Mouse (Mus musculus) spleen, postnatal 4 days (tissue): ENCODE data around the gene Manbal.
"Not testable (repeated sequence)": the region's sequence is repeated elsewhere in the genome, so short reads cannot be mapped to it uniquely, and the experiment has no call there.

Source experiments
- DNase-seq, 2 experiments: peaks; one replicate each; pipeline ENCODE4 v3.0.0; 2022; ENCODE audit warnings: low spot score in 2 of 2

Manbal gene

DNA sequence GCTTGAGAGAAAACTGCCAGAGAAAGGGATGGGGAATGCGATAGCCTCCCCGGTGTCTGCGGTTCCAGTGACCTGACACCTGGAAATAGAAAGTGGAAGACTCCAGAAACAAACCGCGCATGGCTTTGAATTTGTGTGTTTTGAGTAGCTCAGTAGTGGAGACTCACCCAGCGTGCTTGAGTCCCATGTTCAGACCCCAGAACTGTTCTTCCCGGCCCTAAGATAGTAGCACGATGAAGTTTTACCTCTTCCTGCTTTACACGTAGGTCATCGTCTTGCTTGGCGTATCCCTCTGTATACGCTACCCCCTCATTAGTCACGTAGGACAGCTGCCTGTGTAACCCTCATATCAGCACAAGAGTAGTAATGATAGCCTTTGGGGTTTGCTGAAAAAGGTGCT, 597 bp downstream of the Manbal start:
- no peak for DNase-seq

DNA sequence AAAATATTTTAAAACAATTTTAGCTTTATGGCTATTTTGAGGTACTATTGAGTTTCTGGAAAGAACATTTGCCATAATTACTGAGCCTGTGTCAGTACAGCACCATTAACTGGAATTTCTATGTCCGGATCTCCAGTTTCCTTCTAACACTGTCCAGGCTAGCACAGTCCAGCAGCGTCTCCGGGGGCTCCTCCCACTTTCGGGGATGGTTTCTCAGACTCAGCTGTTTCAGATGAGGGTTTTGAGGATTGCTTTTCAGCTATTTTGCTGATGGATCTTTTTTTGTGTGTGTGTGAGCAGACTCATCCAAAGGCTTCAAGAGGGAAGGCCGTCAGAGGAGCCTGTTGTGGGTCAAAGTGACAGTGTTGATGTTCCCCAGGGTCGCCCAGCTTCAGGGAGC, 4.3 kb downstream of the Manbal start:
- DNase-seq: no peak

DNA sequence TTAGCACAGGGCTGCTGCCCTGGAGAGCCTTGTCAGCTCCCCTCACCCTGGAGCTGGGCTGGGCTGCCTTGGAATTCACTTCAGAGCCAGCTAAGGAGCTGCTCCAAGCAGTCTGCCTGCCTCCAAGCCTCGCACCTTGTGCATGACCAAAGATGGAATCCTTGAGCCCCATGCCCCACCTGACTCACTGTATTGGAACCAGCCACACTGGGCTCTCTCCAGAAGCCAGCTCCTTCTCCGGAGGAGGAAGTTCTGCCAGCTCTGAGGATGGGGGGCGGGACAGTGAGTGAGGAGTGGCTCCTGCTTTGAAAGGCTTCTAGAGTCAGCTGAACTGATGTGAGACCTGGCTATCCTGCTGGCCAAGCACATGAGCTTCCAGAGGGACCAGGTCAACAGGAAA, 6.3 kb downstream of the Manbal start:
- no peak for DNase-seq

DNA sequence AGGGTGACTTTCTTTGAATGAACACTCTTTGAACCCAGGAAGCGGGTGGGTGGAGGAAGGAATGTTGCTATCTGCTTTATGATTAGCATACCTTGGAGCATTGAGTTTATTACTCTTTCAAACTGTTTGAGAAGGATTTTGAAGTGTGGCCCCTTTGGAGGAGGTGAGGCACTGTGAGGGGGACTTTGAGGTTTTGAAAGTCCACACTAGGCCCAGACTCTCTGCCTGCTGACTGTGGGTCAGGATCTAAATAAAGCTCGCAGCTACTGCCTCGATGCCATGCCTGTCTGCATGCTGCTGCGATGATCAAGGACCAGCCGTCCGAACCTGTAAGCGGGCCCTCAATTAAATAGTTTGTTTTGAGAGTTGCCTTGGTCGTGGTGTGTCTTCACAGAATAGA, 7.7 kb downstream of the Manbal start:
- no peak for DNase-seq

GRCm38 (mm10) chr2:157375794-157376757, 8.7 kb downstream of the Manbal start:
- DNase-seq: no peak

DNA sequence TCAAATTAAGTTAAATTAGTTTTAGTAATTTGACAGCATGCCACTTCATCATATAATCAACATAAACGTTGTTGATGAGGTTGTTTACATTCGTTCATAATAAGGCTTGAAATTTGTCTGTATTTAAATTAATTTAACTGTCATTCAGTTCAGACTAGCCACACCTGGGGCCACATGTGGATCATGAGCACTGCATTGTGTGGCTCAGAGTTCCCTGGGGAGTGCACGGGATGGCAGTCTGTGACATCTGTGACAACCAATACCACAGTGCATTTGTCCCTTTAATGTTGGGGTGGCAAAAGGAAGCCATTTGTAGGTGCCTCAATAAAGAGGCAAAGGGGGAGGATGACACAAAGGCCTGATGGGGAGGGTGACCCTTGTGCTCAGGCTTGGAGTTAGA, 9.6 kb downstream of the Manbal start:
- no peak for DNase-seq

DNA sequence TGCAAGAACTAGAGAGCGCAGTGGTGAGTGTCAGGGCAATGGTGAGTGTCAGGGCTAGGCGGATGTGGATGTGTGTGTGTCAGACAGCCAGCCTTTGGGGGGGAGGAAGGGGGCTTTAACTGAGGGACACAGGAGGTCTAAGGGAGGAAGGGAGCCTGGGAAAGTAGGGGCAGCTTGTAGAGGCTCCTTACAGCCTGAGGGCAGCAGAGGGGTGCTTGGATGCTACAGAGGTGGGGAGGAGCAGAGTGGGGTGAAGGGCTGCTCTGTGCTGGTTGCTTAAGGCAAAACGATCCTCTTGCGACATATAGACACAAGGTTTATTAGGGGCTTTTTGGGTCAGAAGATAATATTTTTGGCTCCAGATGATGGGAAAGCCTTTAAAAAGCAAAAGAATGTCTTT, 17.4 kb downstream of the Manbal start:
- DNase-seq: no peak

DNA sequence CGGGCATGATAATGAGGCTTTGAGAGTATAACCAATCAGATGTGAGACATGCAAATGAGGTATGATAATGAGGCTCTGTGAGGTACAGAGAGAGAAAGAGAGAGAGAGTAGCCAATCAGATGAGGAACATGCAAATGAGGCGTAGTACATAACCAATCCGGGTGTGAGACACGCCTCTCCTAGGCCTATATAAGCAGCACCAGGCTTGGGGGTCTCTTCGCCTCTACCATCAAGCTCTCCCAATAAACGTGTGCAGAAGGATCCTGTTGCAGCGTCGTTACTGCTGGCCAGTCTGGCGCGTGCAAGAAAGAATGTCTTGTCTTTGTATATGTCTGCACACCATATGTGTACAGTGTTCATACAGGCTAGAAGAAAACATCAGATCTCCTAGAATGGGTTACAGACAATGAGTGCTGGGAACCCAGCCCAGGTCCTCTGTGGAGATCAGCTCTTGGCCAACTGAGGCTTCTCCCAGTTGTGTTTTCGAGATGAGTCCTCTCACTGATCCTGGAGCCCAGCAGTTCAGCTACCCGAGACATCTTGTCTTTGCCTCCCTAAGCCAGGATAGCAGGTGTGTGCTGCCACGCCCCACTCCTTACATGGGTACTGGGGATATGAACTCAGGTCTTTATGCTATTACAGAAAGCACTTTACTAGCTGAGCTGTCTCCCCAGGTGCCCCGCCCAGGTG, 21.7 kb downstream of the Manbal start:
- DNase-seq: not testable (repeated sequence)

DNA sequence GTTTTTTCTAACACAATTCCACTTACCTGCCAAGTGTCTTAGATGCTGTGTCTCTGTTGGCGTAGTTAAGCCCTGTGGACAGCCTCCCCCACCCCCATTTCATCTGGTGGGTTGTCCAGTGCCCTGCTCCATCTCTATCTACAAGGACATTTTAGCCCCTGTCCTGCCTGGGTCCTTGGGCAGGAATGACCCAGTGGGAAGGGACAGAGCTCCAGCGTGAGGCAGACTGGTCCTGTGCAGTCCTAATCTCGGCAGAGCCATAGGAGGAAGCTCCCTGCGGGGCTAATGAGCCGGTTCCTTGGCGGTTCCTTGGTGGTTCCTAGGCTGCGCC, 22.2 kb downstream of the Manbal start:
- DNase-seq: no peak

DNA sequence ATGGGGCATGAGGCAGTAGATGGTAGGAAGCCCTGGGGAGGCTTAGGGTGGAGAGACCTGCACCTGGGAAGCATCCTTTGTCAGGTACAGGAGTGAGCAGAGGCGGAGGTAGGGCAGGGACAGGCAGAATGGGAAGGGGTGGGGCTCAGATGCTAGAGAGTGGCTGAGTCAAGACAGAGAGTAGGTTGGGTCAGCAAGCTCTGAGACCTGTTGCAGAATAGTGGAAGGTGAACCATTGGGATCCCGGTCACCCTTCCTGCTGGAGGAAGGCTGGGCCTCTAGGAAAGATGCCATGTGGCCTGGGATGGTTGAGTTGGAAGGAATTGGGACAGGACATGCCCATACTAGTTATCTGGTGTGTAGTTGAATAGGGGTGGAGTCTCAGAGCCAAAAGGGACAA, 24.9 kb downstream of the Manbal start:
- no peak for DNase-seq

DNA sequence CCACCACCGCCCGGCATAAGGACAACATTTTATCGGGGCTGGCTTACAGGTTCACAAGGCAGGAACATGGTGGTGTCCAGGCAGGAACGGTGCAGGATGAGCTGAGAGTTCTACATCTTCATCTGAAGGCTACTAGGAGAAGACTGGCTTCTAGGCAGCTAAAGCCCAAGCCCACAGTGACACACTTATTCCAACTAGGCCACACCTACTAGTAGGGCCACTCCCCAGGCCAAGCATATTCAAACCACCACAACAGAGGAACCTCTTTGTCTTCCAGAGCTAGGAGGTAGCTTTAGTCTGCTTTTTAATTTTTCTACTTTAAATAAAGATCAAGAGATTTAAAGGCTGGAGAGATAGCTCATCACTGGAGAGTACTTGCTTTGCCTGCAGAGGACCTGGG, 26.2 kb downstream of the Manbal start:
- DNase-seq: no peak

DNA sequence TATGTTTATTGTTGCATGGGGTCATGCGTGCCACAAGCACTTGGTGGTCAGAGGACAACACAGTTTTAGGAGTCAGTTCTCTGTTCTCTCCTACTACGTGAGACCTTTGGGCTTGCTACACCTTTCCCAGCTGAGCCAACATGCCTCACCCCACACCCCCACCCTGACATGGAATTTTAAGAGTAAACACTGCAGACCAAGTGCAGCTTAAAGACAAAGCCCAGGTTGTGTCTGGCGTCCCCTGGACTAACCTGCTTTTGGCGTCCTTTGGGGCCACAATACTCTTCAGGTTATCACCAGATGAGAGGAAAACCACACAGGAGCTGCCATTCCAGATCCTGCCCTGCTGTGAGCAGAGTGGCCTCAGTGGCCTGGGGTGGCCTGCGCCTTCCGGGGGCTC, 27.5 kb downstream of the Manbal start:
- DNase-seq: no peak

DNA sequence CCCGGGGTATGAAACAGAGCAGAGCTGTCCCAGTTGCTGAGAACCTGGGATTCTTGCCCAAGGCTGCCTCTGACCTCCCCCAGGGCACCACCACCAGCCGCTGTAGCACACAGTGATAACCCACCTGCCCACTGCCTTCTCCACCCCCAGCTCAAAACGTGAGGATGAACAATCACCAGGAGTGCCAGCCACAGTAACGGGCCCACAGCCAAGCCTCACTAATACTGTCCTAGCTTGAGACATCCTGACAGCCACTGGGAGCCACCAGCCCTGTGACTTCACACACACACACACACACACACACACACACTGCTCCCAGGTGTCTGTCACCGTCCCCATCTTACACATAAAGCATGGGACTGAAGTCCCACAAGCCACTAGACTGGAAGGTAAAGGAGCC, 28.0 kb downstream of the Manbal start:
- no peak for DNase-seq

- DNase-seq: peak in 1 of 2 experiments; percentile 33
These were observed 28.6 kb downstream of the Manbal start for GRCm38 (mm10) chr2:157395960-157396359.

- DNase-seq: no peak
These were observed 30.0 kb downstream of the Manbal start for GRCm38 (mm10) chr2:157397376-157397775.

DNA sequence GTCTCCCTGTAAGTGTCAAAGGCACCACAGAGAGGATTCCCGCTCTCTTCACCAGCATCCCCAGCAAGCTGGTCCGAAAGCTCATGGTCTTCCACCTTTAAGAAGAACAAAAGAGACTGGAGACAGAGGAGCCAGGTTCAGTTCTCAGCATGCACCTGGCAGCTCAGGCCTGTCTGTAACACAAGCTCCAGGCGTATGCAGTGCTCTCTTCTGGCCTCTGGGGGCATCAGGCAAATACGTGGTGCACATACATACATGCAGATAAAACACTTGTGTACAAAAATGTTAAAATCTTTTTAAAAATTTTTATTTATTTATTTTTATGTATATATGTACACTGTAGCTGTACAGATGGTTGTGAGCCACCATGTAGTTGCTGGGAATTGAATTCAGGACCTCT, 31.1 kb downstream of the Manbal start:
- no peak for DNase-seq

- DNase-seq: no peak
These were observed 32.4 kb downstream of the Manbal start for GRCm38 (mm10) chr2:157399797-157400196.

GRCm38 (mm10) chr2:157400491-157400890, 33.1 kb downstream of the Manbal start:
- DNase-seq: no peak

DNA sequence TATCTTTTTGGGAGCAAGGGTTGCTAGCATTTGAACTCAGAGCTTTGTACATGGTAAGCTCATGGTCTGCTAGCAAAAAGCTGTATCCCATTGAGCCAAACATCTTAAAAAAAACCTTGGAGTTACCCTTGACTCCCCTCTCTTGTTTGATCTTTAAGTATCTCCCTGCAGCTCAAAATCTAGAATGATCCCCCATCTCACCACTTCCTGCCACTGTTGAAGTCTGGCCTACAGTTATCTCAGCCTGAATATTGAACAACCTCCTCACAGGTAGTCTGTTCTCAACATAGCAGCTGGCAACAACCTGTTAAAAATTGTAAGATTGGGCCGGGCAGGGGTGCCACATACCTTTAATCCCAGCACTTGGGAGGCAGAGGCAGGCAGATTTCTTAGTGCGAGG, 33.9 kb downstream of the Manbal start:
- no peak for DNase-seq

- no peak for DNase-seq
These were observed 40.2 kb downstream of the Manbal start for GRCm38 (mm10) chr2:157407596-157407995.

DNA sequence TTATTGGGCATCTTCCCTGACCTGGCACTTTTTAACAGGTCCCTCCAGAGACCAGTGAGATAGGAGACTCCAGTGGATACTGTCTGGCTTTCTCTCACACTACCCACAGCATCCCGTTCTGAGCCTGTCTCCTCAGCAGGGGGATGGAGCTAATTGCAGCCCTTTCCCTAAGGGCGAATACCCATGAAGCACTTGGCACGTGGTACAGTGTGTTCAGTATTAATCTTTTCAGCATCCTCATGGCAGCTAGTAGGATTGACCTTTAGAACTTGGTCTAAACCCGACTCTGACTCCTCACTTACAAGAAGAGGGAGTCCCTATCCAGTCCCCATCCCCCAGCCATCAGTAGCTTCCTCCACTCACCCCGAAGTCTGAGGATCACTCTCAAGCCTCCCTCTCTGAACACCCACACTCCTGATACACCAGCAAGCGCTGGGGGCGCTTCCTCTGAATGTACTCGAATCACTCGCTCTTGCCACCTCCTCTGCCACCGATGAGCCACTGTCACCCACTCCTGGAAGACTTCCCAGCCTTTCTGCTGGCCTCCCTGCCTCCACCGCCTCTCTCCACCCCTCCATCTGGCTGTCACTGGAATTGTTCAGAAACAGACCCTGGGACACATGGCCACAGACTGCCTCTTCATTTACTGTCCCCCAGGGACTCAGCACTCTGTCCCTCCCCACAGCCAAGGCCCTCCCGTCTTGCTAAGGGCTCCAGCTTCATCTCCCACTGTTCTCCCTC, 42.6 kb downstream of the Manbal start:
- DNase-seq: no peak

GRCm38 (mm10) chr2:157411151-157411693, 43.8 kb downstream of the Manbal start:
- DNase-seq: no peak
